Mouse (Mus musculus) gastrocnemius, adult 18-20 months (tissue): ENCODE data around the gene Plppr1. TPM values are rescaled to one million over a fixed set of nuclear protein-coding genes. Genes with fewer than 3 reads are reported as not detected.
"Not testable (repeated sequence)": the region's sequence is repeated elsewhere in the genome, so short reads cannot be mapped to it uniquely, and the experiment has no call there.

Experiments used
- DNase-seq: peaks from one replicate; pipeline ENCODE4 v3.0.0; 2021; ENCODE audit warnings: low spot score
- total RNA-seq, 2 experiments: library from RNA; stranded (reverse); gene quantifications; 2 replicates each; pipeline ENCODE4 v1.2.3; 2021

Plppr1 gene
- total RNA-seq, 2 experiments from 2014 or later, result not detected

DNA sequence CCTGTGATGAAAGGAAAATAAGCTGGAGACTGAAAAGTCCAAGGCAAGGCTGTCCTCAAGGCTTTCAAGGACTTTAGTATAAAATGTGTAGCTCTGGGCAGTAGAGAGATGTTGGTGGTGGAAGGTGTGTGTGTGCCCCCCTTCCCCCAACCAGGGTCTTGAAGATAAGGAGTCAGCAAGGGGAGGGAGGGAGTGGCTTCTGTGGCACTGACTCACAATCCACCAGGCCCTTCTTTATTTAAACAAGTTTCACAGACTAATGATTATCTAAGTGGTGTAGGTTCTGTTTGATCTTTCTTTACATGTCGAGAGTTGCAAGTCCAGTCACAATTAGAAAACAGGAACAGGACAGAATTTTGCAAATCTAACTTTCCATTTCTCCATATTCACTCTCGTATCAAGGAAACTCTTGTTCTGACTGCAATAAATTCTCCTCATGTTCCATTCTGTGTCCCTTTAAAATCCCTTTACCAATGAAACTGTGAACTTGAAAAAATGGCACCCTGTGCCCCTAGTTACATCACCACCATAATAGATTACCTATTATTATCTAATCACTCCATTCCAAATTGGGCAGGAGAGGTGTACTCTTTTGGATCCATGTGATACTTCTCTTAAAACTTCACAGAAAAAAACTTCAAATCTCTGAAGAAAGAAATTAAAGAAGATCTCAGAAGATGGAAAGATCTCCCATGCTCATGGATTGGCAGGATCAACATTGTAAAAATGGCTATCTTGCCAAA lies 324.7 kb downstream of the Plppr1 start:
- DNase-seq, result not testable (repeated sequence)

DNA sequence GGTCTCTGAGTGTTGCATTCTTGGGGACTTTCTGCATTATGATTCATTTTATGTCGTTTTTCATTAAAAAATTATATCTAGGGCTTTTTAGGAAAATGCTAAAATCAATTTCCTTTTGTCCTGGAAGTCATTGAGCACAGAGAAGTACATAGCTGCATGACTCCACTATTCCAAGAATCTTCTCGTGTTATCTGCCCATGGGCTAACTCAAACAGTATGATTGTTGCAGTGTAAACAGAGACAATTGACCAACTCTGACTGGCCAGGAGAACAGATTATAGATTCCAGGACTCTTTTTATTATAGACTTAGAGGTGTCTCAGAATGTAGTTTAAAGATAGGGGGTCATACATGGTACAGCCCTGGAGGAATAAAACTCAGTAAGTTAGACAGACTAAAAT lies 327.8 kb downstream of the Plppr1 start:
- DNase-seq, result no peak
